Mouse (Mus musculus) limb, embryonic 11.5 days (tissue): ENCODE measurements at regions not wholly inside any gene's neighbourhood (a gene's known extent, or its start where the extent isn't known, plus 50 kb on each side); places are given as distances from the start of the nearest gene placed in this dataset.
A peak's percentile ranks its signal among the peaks of the same experiment; 100 is the strongest.

Experiments
- ATAC-seq: fragments of 200-750 bp; cut with Nextera tagmentation; 2 replicates; pipeline ENCODE4 v1.8.0; 2017; ENCODE audit warnings: low read depth; ENCODE audit not compliant: insufficient number of reproducible peaks, low FRiP score, low TSS enrichment
- DNase-seq: peaks from one replicate; pipeline ENCODE4 v3.0.0-alpha.2; 2015; ENCODE audit warnings: low spot score
- H3K27ac ChIP-seq: fragments of 300-500 bp; sonication (generic); replicated peaks from 2 replicates; pipeline ENCODE4 v1.5.1; 2014; ENCODE audit warnings: low read depth, mild to moderate bottlenecking, low read length
- H3K27me3 ChIP-seq: fragments of 300-500 bp; sonication (generic); 2 replicates; pipeline ENCODE4 v1.6.1; 2014; ENCODE audit warnings: mild to moderate bottlenecking, low read length, mixed read lengths; ENCODE audit not compliant: control insufficient read depth, insufficient read depth
- H3K36me3 ChIP-seq: fragments of 300-500 bp; sonication (generic); 2 replicates; pipeline ENCODE4 v1.6.1; 2014; ENCODE audit warnings: mild to moderate bottlenecking, low read length, moderate library complexity, mixed read lengths; ENCODE audit not compliant: control insufficient read depth, insufficient read depth
- H3K4me1 ChIP-seq: fragments of 300-500 bp; sonication (generic); 2 replicates; pipeline ENCODE4 v1.6.1; 2014; ENCODE audit warnings: low read length, mixed read lengths; ENCODE audit not compliant: control insufficient read depth, insufficient read depth
- H3K4me2 ChIP-seq: fragments of 300-500 bp; sonication (generic); 2 replicates; pipeline ENCODE4 v1.6.1; 2014; ENCODE audit warnings: low read depth, mild to moderate bottlenecking, moderate library complexity; ENCODE audit not compliant: severe bottlenecking
- H3K4me3 ChIP-seq: fragments of 300-500 bp; sonication (generic); 2 replicates; pipeline ENCODE4 v1.5.1; 2014; ENCODE audit warnings: low read depth, low read length
- H3K9ac ChIP-seq: fragments of 300-500 bp; sonication (generic); 2 replicates; pipeline ENCODE4 v1.6.1; 2014; ENCODE audit warnings: mild to moderate bottlenecking, low read length
- H3K9me3 ChIP-seq: fragments of 300-500 bp; sonication (generic); 2 replicates; pipeline ENCODE4 v1.6.1; 2016; ENCODE audit warnings: low read length; ENCODE audit not compliant: control insufficient read depth
- WGBS: fragments of 180-500 bp; shearing (Covaris S2); extraction: QIAGEN DNeasy Blood & Tissue Kit; methylation state at CpG from one replicate; pipeline ENCODE4 v1.1.7; 2014; 5-methylcytosine and 5-hydroxymethylcytosine counted together

DNA sequence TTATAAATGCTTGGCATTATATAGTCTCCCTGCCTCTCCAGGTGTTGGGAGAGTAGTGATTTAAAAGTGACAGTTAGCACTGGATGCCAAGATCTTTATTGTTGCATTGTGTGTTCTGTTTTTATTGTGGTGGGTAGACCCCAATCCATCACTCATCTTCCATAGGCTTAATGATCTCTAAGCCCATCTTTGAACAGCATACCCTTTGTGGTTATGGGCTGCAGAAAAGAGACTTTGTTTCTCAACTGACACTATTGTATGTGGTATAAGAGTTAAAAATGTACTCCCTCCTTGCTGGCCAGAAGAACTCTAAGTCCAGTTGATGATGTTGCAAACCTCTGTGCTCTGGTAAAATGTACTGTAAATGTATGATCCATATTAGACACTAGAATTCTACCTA, 727.5 kb downstream of the Flrt2 start:
- DNase-seq (no peak), ATAC-seq (no peak)
- Histone ChIP-seq H3K27ac (no peak overlapping the region), H3K4me3 (no peak overlapping the region), H3K9me3 (no peaks in the 10 kb centered on the region), H3K4me1 (no peaks in the 10 kb centered on the region), H3K4me2 (no peak overlapping the region), H3K9ac (no peak overlapping the region), H3K36me3 (no peaks in the 10 kb centered on the region), H3K27me3 (no peaks in the 10 kb centered on the region)

DNA sequence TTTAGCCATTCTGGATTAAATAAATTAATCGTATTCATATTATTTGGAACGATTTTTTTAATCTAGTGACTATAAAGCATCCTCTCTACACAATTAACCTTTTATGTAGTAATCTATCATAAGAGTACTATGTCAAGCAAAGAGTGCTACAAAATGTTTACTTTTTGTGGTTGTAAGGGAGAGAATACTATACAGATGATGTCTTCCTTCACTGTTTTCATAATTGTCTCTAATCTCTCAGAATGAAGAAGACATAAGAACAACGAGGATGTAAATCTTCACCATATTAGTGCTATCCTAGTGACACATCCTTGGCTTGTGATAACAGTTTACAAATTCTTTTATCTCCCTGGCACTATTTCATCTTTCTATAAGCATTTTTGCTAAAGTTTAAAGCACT, 735.6 kb downstream of the Flrt2 start:
- 87% methylated on average over 3 of the region's 3 CpGs for WGBS
- Histone ChIP-seq H3K4me2 (no peak overlapping the region), H3K36me3 (no peaks in the 10 kb centered on the region), H3K9ac (no peak overlapping the region), H3K4me3 (no peak overlapping the region), H3K4me1 (no peaks in the 10 kb centered on the region), H3K9me3 (no peaks in the 10 kb centered on the region), H3K27me3 (no peaks in the 10 kb centered on the region), H3K27ac (no peak overlapping the region)
- no peak for DNase-seq
- no peak for ATAC-seq

DNA sequence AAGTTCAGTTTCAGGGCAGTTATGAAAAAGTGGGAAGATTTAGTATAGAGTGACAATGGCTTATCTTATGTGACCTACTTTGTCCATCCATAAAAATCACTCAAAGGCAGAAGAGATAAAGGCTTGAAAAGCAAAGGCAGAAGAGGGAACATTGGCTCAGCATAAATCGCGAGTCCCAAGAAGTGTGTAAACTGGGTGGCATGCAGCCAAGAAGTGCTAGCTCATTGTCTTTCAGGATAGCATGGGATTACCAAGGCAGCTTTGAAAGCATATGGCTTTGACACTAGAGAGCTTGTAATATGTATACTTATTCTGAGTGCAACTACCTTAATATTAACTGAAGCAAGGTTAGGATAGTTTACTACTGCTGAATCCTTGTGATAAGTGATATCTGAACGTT, 750.5 kb downstream of the Flrt2 start:
- no peaks in the 10 kb centered on the region for H3K4me1 ChIP-seq
- no peaks in the 10 kb centered on the region for H3K9me3 ChIP-seq
- H3K4me2 ChIP-seq, result no peak overlapping the region
- no peak for ATAC-seq
- DNase-seq, result no peak
- no peak overlapping the region for H3K27ac ChIP-seq
- H3K36me3 ChIP-seq, result no peaks in the 10 kb centered on the region
- no peaks in the 10 kb centered on the region for H3K27me3 ChIP-seq
- H3K9ac ChIP-seq, result no peak overlapping the region
- WGBS, result 92% methylated on average over 3 of the region's 3 CpGs
- no peak overlapping the region for H3K4me3 ChIP-seq

DNA sequence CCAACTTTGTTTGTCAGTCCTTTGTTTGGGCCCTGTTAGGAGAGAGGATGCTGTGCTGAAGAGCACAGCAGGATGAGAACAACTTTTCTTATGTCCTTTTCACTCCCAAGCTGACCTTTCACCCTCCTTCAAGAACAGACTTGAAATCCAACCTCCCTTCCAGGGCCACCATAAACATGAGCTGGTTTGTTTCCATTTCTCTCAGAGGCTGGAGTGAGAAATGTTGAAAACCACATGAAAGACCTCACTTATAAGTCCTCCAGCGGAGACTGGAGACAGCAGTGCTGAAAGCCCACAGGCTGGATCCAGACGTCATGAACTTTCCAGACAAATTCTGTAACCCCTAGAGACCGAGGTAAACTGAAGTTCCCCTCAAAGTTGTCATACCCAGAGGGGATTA, 761.3 kb downstream of the Flrt2 start:
- H3K9me3 ChIP-seq, result no peaks in the 10 kb centered on the region
- no peaks in the 10 kb centered on the region for H3K27me3 ChIP-seq
- H3K36me3 ChIP-seq, result no peaks in the 10 kb centered on the region
- H3K4me3 ChIP-seq, result no peak overlapping the region
- H3K4me2 ChIP-seq, result no peak overlapping the region
- no peak; the same call in 1 of the 2 replicates for ATAC-seq
- no peak overlapping the region for H3K27ac ChIP-seq
- DNase-seq, result no peak
- no peak overlapping the region for H3K9ac ChIP-seq
- H3K4me1 ChIP-seq, result no peaks in the 10 kb centered on the region
- 43% methylated on average over 3 of the region's 3 CpGs for WGBS

DNA sequence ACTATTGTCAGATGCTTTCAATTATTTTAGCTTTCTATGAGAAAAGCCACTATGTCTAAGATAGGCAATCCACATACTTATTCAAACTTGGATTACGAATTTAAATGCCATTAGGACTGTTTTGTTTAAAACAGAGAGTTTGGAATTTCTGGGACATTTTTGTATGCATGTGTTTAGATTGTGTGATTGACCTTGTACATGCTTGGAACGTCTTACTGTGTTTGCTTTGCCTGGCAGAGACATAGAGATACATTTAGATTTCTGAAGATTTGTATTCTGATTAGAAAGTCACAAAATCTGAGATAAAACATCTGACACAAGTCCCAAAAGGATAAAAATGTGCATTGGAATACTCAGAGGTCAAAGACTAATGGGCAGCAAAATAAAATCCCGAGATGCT, 784.3 kb downstream of the Flrt2 start:
- no peaks in the 10 kb centered on the region for H3K27me3 ChIP-seq
- no peaks in the 10 kb centered on the region for H3K4me1 ChIP-seq
- no peak overlapping the region for H3K4me2 ChIP-seq
- no peak overlapping the region for H3K27ac ChIP-seq
- WGBS, result 76% methylated on average over 3 of the region's 3 CpGs
- H3K36me3 ChIP-seq, result no peaks in the 10 kb centered on the region
- H3K4me3 ChIP-seq, result no peak overlapping the region
- no peaks in the 10 kb centered on the region for H3K9me3 ChIP-seq
- H3K9ac ChIP-seq, result no peak overlapping the region
- ATAC-seq, result no peak
- DNase-seq, result no peak

DNA sequence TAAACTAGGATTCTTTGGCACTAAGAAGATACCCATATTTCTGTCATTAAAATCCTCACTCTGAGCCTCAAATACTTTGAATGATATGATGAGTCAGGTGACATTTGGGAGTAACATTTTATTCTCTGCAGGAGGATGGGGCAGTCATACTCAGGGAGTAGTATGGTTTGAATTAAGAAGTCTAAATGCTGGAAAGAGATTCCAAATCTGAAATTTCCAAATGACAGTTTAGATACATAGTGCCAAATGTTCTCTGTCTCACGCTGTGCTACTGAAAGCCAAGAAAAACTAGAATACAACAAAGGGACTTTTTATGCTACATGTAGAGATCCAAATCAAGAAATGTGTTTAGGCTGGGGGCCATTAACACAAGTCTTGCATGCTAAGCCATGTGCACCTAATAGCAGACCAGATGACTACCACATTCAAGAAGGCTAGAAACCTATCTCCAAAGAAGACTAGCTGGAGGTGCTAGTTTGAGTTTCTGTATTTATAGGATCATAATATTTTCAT, 796.5 kb downstream of the Flrt2 start:
- Histone ChIP-seq H3K4me3 (no peak overlapping the region), H3K9me3 (no peaks in the 10 kb centered on the region), H3K27me3 (no peaks in the 10 kb centered on the region), H3K27ac (no peak overlapping the region), H3K4me2 (no peak overlapping the region), H3K4me1 (no peaks in the 10 kb centered on the region), H3K36me3 (no peaks in the 10 kb centered on the region), H3K9ac (no peak overlapping the region)
- WGBS, result 81% methylated on average over 1 of the region's 1 CpGs
- ATAC-seq, result no peak
- DNase-seq, result no peak

DNA sequence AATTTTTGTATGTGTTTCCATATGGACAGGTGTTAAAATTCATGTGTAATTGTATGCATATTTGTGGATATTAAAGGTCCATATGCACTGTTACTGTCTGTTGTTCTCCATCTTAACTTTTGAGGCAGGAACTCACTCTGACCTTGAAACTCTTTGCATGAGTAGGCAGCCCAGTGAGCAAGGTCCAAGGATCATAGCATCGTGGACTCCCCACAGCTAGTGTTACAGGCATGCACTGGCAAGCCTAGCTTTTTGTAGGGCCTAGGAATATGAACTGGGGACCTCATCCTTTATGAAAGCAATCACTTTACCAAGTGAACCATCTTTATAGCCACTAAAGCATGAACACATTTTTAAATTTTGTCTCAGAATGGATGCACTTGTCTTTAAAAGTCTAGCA, 817.6 kb downstream of the Flrt2 start:
- no peak overlapping the region for H3K4me3 ChIP-seq
- no peaks in the 10 kb centered on the region for H3K36me3 ChIP-seq
- 84% methylated on average over 1 of the region's 1 CpGs for WGBS
- H3K27ac ChIP-seq, result no peak overlapping the region
- DNase-seq, result no peak
- H3K9ac ChIP-seq, result no peak overlapping the region
- no peaks in the 10 kb centered on the region for H3K27me3 ChIP-seq
- no peaks in the 10 kb centered on the region for H3K9me3 ChIP-seq
- no peak for ATAC-seq
- H3K4me2 ChIP-seq, result no peak overlapping the region
- no peaks in the 10 kb centered on the region for H3K4me1 ChIP-seq

DNA sequence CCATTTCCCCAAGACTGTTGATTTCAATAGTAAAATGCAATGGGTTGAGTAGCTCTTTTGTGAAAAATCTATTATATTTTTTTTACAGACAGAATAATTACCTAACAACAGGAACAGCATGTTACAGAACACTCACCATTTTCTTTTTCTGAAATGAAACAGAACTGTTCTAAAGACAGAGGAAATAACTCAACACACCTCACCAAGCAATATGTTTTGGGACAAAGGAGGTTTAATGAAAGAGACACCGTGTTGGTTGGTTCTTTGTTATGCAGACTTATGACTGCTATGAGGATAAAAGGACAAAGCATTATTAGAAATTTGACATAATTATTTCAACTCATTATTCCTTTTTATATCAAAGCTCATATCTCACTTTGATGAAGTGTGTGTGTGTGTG, 866.8 kb downstream of the Flrt2 start:
- Histone ChIP-seq H3K9me3 (no peaks in the 10 kb centered on the region), H3K4me3 (no peak overlapping the region), H3K27me3 (no peaks in the 10 kb centered on the region), H3K9ac (no peak overlapping the region), H3K4me1 (no peaks in the 10 kb centered on the region), H3K36me3 (no peaks in the 10 kb centered on the region), H3K4me2 (no peak overlapping the region), H3K27ac (no peak overlapping the region)
- WGBS, result 78% methylated on average over 1 of the region's 1 CpGs
- no peak for ATAC-seq
- DNase-seq, result no peak

DNA sequence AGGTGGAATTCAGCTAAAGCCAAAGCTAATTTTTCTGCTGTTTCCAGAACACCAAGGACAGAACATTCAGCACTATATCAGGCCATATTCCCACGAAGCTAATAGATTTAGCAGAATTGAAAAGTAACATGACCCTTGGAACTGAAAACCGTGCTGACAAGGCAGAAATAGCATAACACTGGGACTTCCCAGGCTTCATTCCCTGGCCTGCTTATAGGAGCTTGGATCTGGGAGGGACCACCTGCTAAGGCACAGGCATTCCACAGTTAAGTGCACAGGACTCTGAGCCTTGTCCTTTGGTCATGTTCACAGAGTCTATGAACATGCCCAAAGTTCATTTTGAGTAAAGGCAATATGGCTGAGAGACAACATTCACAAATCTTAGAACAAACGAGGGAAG, 902.8 kb downstream of the Flrt2 start:
- Histone ChIP-seq H3K9ac (no peak overlapping the region), H3K4me2 (no peak overlapping the region), H3K4me3 (no peak overlapping the region), H3K9me3 (no peaks in the 10 kb centered on the region), H3K27ac (no peak overlapping the region), H3K4me1 (no peaks in the 10 kb centered on the region), H3K27me3 (no peaks in the 10 kb centered on the region), H3K36me3 (no peaks in the 10 kb centered on the region)
- DNase-seq (peak; percentile 23), ATAC-seq (peak; percentile 73; the same call in 1 of the 2 replicates)
- WGBS, result 73% methylated on average over 3 of the region's 3 CpGs
